Comparison of ENCODE assay signal across 30 mouse cellular contexts in the genomic region with DNA sequence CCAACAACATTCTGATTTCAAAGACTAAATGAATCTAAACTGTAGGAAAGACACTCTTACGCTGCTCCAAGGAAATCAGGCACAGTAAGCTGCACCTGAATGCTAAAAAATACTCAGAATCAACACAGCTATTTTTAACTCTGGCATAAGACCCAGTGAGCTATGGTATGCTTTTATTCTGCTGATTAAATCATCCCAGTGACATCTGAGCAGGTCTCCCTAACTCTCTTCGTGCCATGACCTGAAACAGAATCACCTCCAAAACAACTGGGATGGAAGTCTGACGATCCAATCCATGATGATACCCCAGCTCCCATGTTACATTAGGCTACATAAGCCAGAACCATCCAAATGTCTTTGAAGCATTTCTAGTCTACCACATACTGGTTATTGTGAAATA.
"Had no signal": no experiment of that assay in that cellular context is flagged by ENCODE, and none has a peak within 500 bp of the region (broad histone marks: within the 10 kb centered on the region; RNA-seq: fewer than 3 reads in every experiment).

No protein-coding gene starts in this region.

- H3K4me1 ChIP-seq: hindbrain, embryonic 10.5 days; hindbrain, embryonic 12.5 days; hindbrain, embryonic 15.5 days; intestine, embryonic 15.5 days had no signal

- H3K27ac ChIP-seq: heart, embryonic 13.5 days; heart, embryonic 15.5 days; hindbrain, embryonic 10.5 days; hindbrain, embryonic 12.5 days; hindbrain, embryonic 13.5 days; hindbrain, embryonic 14.5 days; hindbrain, embryonic 15.5 days; hindbrain, postnatal 0 days; intestine, embryonic 15.5 days; kidney, embryonic 15.5 days; kidney, postnatal 0 days; layer of hippocampus, adult 2 months; left cerebral cortex, adult 2 months had no signal

- H3K27me3 ChIP-seq: heart, embryonic 12.5 days; heart, embryonic 13.5 days; heart, embryonic 15.5 days; hindbrain, embryonic 12.5 days; hindbrain, embryonic 13.5 days; hindbrain, embryonic 15.5 days; intestine, embryonic 15.5 days; kidney, embryonic 15.5 days had no signal

- H3K4me3 ChIP-seq: heart, embryonic 12.5 days; heart, embryonic 13.5 days; heart, embryonic 15.5 days; hindbrain, embryonic 10.5 days; hindbrain, embryonic 12.5 days; hindbrain, embryonic 13.5 days; hindbrain, embryonic 15.5 days; intestine, embryonic 15.5 days; kidney, embryonic 15.5 days; layer of hippocampus, adult 2 months; left cerebral cortex, adult 2 months had no signal

- DNase-seq: heart, postnatal 10 days; heart, postnatal 14 days; heart, postnatal 36 days; heart, postnatal 4 days; kidney, adult 11 months; kidney, adult 18-20 months; kidney, adult 2 months; kidney, adult 8-10 months; kidney, adult 9 months; kidney, postnatal 10 days; kidney, postnatal 14 days; kidney, postnatal 25 days; kidney, postnatal 36 days; kidney, postnatal 4 days; layer of hippocampus, adult 9-11 months; layer of hippocampus, postnatal 36 days had no signal

- H3K9ac ChIP-seq: heart, embryonic 12.5 days; heart, embryonic 13.5 days; heart, embryonic 15.5 days; hindbrain, embryonic 12.5 days; hindbrain, embryonic 13.5 days; hindbrain, embryonic 14.5 days; hindbrain, embryonic 15.5 days; intestine, embryonic 15.5 days; kidney, embryonic 15.5 days had no signal
